Comparison of ENCODE assay signal across 8 mouse cellular contexts in genomic region chr7:142581656-142582228, GRCm38 (mm10). TPM values are rescaled to one million over a fixed set of nuclear protein-coding genes. Genes with fewer than 3 reads are reported as not detected.
DNase-seq lines count a peak whose midpoint lies in the region; ATAC-seq and TF ChIP-seq lines count a peak whose summit lies in the region.

No protein-coding gene starts in this region.

- peaks cover 20% of the 10 kb centered on the region for H3K9me3 ChIP-seq in limb, embryonic 14.5 days (ENCODE audit: control insufficient read depth, low read length)

- H3K9ac ChIP-seq in limb, embryonic 14.5 days (ENCODE audit: low read depth, low read length, severe bottlenecking), result no peak overlapping the region

- H3K27me3 ChIP-seq in spleen, adult 2 months (ENCODE audit: control insufficient read depth, insufficient read depth, low read length), result no peaks in the 10 kb centered on the region
- no peaks in the 10 kb centered on the region for H3K27me3 ChIP-seq in limb, embryonic 14.5 days (ENCODE audit: control insufficient read depth, insufficient read depth, low read length)

- H3K27ac ChIP-seq in spleen, adult 2 months (ENCODE audit: insufficient read depth, low read length), result no peak overlapping the region
- H3K27ac ChIP-seq in limb, embryonic 14.5 days (replicated peaks; ENCODE audit: low read depth, low read length), result no peak overlapping the region

- DNase-seq in spleen, adult 2 months (ENCODE audit: low read depth in 1 of 2, low spot score in 2 of 2), result peak in 1 of 2 experiments; percentile 17
- DNase-seq in spleen, adult 12 weeks (ENCODE audit: low spot score), result no peak
- peak; percentile 78 for DNase-seq in cerebellum, postnatal 14 days
- DNase-seq in frontal cortex, postnatal 36 days (ENCODE audit: low spot score in 2 of 2), result peak; percentile 36 to 56
- DNase-seq in kidney, adult 11 months, result peak; percentile 14
- peak; percentile 69 for DNase-seq in limb, embryonic 14.5 days (ENCODE audit: low spot score)
- DNase-seq in naive thymus-derived CD4-positive, alpha-beta T cell, adult 2 months (ENCODE audit: low read depth), result peak; percentile 39
- peak; percentile 26 to 36 for DNase-seq in thymus, postnatal 10 days (ENCODE audit: low spot score in 2 of 2)

- no peaks in the 10 kb centered on the region for H3K36me3 ChIP-seq in spleen, adult 2 months (ENCODE audit: control insufficient read depth, insufficient read depth, low read length)
- H3K36me3 ChIP-seq in limb, embryonic 14.5 days (ENCODE audit: control insufficient read depth, insufficient read depth, low read length), result no peaks in the 10 kb centered on the region

- peak; percentile 14; the same call in 1 of the 2 replicates for TF ChIP-seq CTCF in spleen, adult 2 months (IDR thresholded peaks at IDR 0.05; ENCODE audit: extremely low read depth, insufficient read depth, insufficient read length, insufficient replicate concordance)

- 46% methylated on average over 20 of the region's 20 CpGs for WGBS in spleen, adult 2 months
- WGBS in limb, embryonic 14.5 days, result 52% methylated on average over 20 of the region's 20 CpGs

- TF ChIP-seq POLR2A in spleen, adult 2 months (IDR thresholded peaks at IDR 0.05; ENCODE audit: low read depth, low read length), result no peak
- no peak for TF ChIP-seq POLR2A in limb, embryonic 14.5 days (IDR thresholded peaks at IDR 0.05; ENCODE audit: borderline replicate concordance, extremely low read depth, insufficient read depth, insufficient read length)

- H3K4me3 ChIP-seq in spleen, adult 2 months (ENCODE audit: extremely low read depth, insufficient read depth, insufficient read length), result no peak overlapping the region
- H3K4me3 ChIP-seq in limb, embryonic 14.5 days (replicated peaks; ENCODE audit: low read length), result peak overlapping the region; percentile 23

- ATAC-seq in limb, embryonic 14.5 days (ENCODE audit: low FRiP score, low read depth), result no peak

- peak overlapping the region; percentile 42; the same call in 1 of the 2 replicates for H3K4me2 ChIP-seq in limb, embryonic 14.5 days (replicated peaks; ENCODE audit: low read depth, low read length, severe bottlenecking)

- H3K4me1 ChIP-seq in spleen, adult 2 months (ENCODE audit: control insufficient read depth, insufficient read depth, insufficient read length), result no peaks in the 10 kb centered on the region
- no peaks in the 10 kb centered on the region; the same call in 1 of the 2 replicates for H3K4me1 ChIP-seq in limb, embryonic 14.5 days (ENCODE audit: control insufficient read depth, insufficient read depth, low read length)

RNA-seq across cellular contexts. Expression of gene Mrpl23, which starts 49.3 kb away (rescaled TPM):
- 8.1 and 8.4 TPM in 2 replicates for polyA plus RNA-seq in spleen, adult 2 months (2012; rRNA removed)
- polyA plus RNA-seq in limb, embryonic 14.5 days (2012; rRNA removed), result 94.6 and 97.2 TPM in 2 replicates
- 30.0 and 40.8 TPM in 2 replicates for polyA plus RNA-seq in limb, embryonic 14.5 days (2014; fragmentation: Nextera tagmentation; extraction: Ambion mirVana)
